Mouse (Mus musculus): ENCODE measurements at regions not wholly inside any gene's neighbourhood (a gene's known extent, or its start where the extent isn't known, plus 50 kb on each side); places are given as distances from the start of the nearest gene placed in this dataset.
A peak's percentile ranks its signal among the peaks of the same experiment; 100 is the strongest.
"Not testable (repeated sequence)": the region's sequence is repeated elsewhere in the genome, so short reads cannot be mapped to it uniquely, and the experiment has no call there.

DNA sequence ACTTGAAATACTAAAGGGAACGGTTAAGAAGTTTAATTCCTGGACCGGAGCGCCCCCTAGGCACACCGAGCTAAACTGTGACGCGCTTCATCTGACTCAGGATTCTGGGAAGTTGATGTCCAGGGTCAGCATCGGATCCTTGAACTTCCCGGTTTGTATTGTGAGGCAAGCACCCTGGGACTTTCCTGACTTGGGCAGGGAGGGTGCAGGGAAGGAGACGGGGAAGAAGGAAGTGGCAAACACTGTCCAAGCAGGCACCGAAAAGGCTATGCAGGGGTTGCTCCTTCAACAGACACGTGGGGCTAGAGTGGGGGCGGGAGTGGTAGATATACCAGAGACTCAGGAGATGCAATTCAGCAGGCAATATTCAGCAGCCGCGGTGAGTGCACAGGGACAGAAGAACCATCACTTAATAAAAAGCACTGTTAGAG lies 132.7 kb upstream of the Teddm2 start:
- peak; percentile 65 for DNase-seq (ENCODE audit: low spot score)
- Histone ChIP-seq H3K27ac (peak overlapping the region; percentile 56; the same call in 1 of the 2 replicates), H3K4me3 (peak overlapping the region; percentile 33), H3K9me3 (no peaks in the 10 kb centered on the region), H3K36me3 (no peaks in the 10 kb centered on the region), H3K4me1 (replicated peaks) (peaks cover 20% of the 10 kb centered on the region), H3K27me3 (ENCODE audit: insufficient read depth, poor library complexity, severe bottlenecking) (no peaks in the 10 kb centered on the region)
- 20% methylated on average over 14 of the region's 14 CpGs for WGBS

DNA sequence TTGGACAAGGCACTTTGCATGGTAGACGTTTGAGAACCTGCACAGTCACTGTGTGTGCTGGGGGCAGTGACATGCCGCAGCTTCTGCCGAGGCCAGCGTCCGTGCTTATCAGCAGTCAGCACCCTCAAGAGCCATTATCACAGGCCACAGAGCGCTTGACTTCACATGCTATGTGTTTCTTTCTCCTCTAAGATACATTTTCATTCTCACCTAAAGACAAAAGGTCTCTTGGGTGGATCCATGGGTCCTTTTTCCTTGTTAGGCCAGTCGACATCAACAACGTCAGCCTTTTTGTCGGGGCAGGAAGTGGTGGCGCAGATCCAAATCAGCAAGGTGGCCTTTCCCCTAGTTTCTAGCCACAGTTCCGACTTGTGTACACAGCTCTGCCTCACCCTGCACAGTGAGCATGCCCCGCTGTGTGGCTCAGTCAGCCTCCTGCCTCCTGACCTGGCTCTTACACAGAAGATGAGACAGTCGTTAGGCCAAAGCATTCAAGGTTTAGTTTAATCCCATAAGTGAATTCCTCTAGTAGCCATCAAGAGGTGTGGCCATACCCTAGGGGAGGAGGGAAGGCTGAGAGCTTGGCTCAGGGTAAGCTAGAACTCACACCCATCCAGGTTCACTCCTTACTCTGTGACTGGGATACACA lies 134.1 kb upstream of the Teddm2 start:
- Histone ChIP-seq H3K9me3 (no peaks in the 10 kb centered on the region), H3K27me3 (ENCODE audit: insufficient read depth, poor library complexity, severe bottlenecking) (no peaks in the 10 kb centered on the region), H3K4me3 (no peak overlapping the region), H3K27ac (no peak overlapping the region), H3K36me3 (no peaks in the 10 kb centered on the region), H3K4me1 (replicated peaks) (peaks cover 20% of the 10 kb centered on the region)
- no peak for DNase-seq (ENCODE audit: low spot score)
- 83% methylated on average over 13 of the region's 13 CpGs for WGBS

DNA sequence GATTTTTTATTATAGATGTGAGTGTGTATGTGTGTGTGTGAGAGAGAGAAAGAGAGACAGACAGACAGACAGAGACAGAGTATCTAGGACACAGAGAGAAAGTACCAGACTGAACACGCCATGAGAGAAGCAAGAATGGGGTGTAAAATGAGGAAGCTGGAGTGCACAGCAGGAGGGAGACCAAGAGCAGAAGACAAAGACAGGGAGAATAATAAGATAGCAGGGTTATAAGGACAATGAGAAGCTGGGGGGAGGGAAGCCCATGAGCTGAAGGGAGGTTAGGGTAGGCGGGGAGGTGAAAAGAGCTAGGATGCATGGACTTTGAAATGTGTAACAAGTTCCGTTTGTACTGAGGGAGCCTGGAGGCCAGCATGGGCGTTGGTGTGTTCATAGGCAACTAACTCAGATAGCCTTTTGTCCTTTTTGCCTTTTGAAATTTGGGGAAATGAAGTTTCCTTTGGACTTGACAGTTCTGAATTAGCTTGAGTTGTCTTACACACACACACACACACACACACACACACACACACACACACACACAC lies 136.8 kb upstream of the Teddm2 start:
- no peak for DNase-seq (ENCODE audit: low spot score)
- Histone ChIP-seq H3K36me3 (no peaks in the 10 kb centered on the region), H3K27me3 (ENCODE audit: insufficient read depth, poor library complexity, severe bottlenecking) (no peaks in the 10 kb centered on the region), H3K4me3 (no peak overlapping the region), H3K27ac (peak overlapping the region; percentile 53; the same call in 1 of the 2 replicates), H3K4me1 (replicated peaks) (peaks cover 14% of the 10 kb centered on the region), H3K9me3 (no peaks in the 10 kb centered on the region)
- WGBS = 33% methylated on average over 4 of the region's 4 CpGs

DNA sequence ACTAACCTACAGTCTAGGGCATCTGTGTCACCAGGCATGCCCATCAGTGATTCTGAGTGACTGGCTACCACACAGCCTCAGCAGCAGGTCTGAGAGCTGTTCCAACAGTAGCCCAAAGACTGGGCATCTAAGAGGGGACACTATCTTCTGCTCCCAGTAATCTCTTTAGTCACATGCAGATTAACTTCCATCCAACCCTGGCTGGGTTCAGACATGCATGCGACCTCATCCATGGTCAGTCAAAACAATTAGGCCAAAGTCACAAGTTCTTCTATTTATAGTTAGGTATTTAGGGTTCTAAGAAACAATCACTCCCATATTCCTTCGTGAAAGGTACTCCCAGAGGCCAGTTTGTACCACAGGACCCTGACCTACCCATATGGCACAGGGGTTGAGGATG lies 138.2 kb upstream of the Teddm2 start:
- H3K9me3 ChIP-seq = no peaks in the 10 kb centered on the region
- DNase-seq (ENCODE audit: low spot score) = no peak
- peaks cover 8% of the 10 kb centered on the region for H3K4me1 ChIP-seq (replicated peaks)
- H3K27me3 ChIP-seq (ENCODE audit: insufficient read depth, poor library complexity, severe bottlenecking) = no peaks in the 10 kb centered on the region
- 75% methylated on average over 2 of the region's 2 CpGs for WGBS
- H3K4me3 ChIP-seq = no peak overlapping the region
- no peaks in the 10 kb centered on the region for H3K36me3 ChIP-seq
- H3K27ac ChIP-seq = no peak overlapping the region

DNA sequence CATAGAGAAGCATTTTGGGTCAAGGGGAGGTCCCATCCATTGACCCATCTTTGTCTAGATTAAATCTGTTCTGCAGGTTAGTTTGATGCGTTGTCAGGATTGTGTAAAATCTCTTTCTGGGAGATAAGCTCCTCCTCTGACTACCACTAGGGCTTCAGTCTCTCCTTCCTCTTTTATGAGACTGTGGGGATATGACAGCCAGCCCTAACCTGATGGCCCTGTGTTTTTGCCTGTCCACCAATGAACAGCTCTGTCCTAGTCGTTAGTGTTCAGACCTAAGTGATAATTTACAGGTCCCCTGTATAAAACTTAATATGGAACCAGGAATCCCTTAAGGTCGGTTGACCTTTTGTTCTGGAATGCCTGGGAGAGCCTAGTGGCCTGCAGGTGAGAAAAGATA lies 140.9 kb upstream of the Teddm2 start:
- Histone ChIP-seq H3K27me3 (ENCODE audit: insufficient read depth, poor library complexity, severe bottlenecking) (no peaks in the 10 kb centered on the region), H3K9me3 (no peaks in the 10 kb centered on the region), H3K4me3 (no peak overlapping the region), H3K36me3 (no peaks in the 10 kb centered on the region), H3K27ac (no peak overlapping the region), H3K4me1 (replicated peaks) (peaks cover 8% of the 10 kb centered on the region)
- WGBS = 79% methylated on average over 3 of the region's 3 CpGs
- DNase-seq (ENCODE audit: low spot score) = no peak

DNA sequence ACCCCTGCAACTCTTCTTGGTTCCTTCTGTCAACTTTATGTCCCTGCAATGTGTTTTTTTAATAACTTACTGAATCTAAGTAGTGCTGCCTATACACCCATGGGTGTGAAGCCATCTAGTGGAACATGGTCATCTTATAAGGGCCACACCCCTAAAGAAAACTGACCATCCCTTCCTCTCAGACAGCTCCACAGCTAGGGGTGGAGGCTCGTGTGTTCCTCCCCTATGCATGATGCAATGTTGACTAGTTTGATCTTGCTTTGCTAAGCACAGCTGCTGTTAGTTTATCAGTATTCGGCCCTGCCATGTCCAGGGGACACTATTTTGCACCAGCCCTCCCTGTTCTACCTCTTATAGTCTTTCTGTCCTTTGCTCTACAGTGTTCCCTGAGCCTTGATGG lies 142.9 kb upstream of the Teddm2 start:
- Histone ChIP-seq H3K9me3 (no peaks in the 10 kb centered on the region), H3K27ac (no peak overlapping the region), H3K27me3 (ENCODE audit: insufficient read depth, poor library complexity, severe bottlenecking) (no peaks in the 10 kb centered on the region), H3K4me1 (replicated peaks) (no peaks in the 10 kb centered on the region), H3K36me3 (no peaks in the 10 kb centered on the region), H3K4me3 (no peak overlapping the region)
- no peak for DNase-seq (ENCODE audit: low spot score)
- WGBS = 71% methylated on average over 2 of the region's 2 CpGs

DNA sequence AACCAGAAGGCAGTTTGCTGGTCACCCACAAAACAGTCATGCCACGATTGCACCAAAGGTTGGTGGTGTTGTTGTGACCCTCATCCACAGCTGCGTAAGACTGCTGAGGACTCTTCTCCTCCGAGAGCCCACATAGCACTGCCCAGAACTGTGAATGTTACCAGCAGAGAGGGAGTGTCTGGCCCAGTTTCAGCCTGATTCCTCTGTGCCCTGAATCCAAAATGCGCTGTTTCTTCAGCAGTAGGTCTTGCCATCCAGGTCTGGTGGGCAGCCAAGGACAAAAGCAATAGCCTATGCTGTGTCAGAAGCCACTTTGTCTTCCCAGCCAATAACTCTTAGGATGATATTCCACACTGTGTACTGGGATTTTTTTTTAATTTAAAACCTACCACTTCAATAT lies 144.7 kb upstream of the Teddm2 start:
- Histone ChIP-seq H3K4me3 (no peak overlapping the region), H3K9me3 (no peaks in the 10 kb centered on the region), H3K4me1 (replicated peaks) (no peaks in the 10 kb centered on the region), H3K27ac (no peak overlapping the region), H3K36me3 (no peaks in the 10 kb centered on the region), H3K27me3 (ENCODE audit: insufficient read depth, poor library complexity, severe bottlenecking) (no peaks in the 10 kb centered on the region)
- DNase-seq (ENCODE audit: low spot score) = no peak
- WGBS = 85% methylated on average over 4 of the region's 4 CpGs

DNA sequence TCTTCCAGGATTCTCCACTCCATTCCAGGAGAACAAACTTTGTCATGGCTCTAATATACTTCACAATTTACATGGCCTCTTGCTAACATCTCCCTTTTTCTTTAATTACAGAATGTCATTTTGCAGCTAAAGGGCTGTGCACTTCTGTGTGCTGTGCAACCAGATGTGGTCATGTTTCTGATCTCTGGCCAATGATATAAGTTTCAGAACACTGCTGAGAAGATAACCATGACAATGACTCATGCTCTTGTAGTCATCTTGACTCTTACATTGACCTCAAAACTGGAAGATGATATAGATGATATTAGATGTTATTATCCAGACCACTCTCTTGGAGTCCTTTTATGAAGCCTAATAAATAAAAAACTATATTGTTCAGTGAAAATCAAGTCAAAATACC lies 145.9 kb upstream of the Teddm2 start:
- Histone ChIP-seq H3K27me3 (ENCODE audit: insufficient read depth, poor library complexity, severe bottlenecking) (no peaks in the 10 kb centered on the region), H3K36me3 (no peaks in the 10 kb centered on the region), H3K4me3 (no peak overlapping the region), H3K4me1 (replicated peaks) (no peaks in the 10 kb centered on the region), H3K27ac (no peak overlapping the region), H3K9me3 (no peaks in the 10 kb centered on the region)
- DNase-seq (ENCODE audit: low spot score) = no peak

DNA sequence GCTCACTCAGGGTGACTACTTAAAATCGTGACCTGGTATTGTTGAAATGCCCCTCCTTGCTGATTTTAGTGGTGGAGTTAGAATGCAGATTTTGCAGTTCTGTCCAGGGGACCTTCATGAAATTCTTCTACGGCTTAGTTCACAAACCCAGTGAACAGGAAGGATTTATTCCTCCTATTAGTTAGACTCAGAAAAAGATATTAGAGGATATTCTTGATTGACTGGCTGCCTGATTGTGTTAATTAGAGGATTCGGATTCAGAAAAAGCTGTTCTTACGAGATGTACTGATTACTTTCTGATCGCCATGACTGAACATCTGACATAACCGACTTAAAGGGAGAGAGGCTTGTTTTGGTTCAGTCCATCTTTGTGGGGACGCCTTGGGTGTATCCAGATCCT lies 147.3 kb upstream of the Zfp648 start:
- WGBS = 89% methylated on average over 7 of the region's 7 CpGs

DNA sequence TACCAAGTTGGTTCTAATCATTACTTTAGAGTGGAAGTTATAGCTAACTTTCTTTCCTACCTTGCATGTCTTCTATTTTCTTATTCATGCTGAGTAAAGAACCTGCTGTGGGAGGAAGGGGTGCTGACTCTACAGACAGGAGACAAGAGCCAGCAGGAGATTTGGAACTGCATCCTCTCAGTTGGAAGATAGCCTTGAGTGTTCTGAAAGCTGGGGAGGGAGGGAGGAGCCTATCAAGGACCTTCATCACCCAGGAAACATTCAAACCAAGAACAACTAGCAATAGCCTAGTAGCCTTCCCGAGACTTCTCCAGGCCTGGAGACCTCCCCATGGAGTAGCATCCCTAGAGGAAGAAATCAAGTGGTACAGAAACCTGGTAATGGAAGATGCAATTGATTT lies 146.1 kb upstream of the Zfp648 start:
- no peak overlapping the region for H3K4me3 ChIP-seq
- no peaks in the 10 kb centered on the region for H3K9me3 ChIP-seq
- 85% methylated on average over 1 of the region's 1 CpGs for WGBS
- no peaks in the 10 kb centered on the region for H3K27me3 ChIP-seq (ENCODE audit: insufficient read depth, poor library complexity, severe bottlenecking)
- H3K36me3 ChIP-seq = no peaks in the 10 kb centered on the region
- no peaks in the 10 kb centered on the region for H3K4me1 ChIP-seq (replicated peaks)
- no peak for DNase-seq (ENCODE audit: low spot score)
- H3K27ac ChIP-seq = no peak overlapping the region

More for the DNA sequence above, 147.3 kb upstream of the Zfp648 start:
- Histone ChIP-seq H3K9me3 (no peaks in the 10 kb centered on the region), H3K4me3 (no peak overlapping the region), H3K27ac (no peak overlapping the region), H3K36me3 (no peaks in the 10 kb centered on the region), H3K4me1 (replicated peaks) (no peaks in the 10 kb centered on the region), H3K27me3 (ENCODE audit: insufficient read depth, poor library complexity, severe bottlenecking) (no peaks in the 10 kb centered on the region)
- DNase-seq (ENCODE audit: low spot score) = no peak

DNA sequence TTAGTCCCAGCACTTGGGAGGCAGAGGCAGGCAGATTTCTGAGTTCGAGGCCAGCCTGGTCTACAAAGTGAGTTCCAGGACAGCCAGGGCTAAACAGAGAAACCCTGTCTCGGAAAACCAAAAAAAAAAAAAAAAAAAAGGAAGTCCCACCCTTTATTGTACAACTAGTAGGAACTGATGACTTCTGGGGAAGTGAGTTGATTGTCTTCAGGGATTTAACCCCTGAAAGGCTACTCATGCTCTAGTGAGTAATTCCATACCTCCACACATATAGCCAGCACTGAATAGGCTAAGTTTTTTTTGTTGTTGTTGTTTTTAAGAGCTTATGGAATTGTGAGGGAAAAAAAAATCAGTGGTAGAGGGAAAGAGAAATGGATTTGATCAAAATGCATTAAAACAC lies 139.6 kb upstream of the Zfp648 start:
- WGBS = 68% methylated on average over 2 of the region's 2 CpGs
- H3K9me3 ChIP-seq; H3K4me3 ChIP-seq; H3K4me1 ChIP-seq (replicated peaks); H3K27ac ChIP-seq; H3K36me3 ChIP-seq; DNase-seq (ENCODE audit: low spot score); H3K27me3 ChIP-seq (ENCODE audit: insufficient read depth, poor library complexity, severe bottlenecking): not testable (repeated sequence)

DNA sequence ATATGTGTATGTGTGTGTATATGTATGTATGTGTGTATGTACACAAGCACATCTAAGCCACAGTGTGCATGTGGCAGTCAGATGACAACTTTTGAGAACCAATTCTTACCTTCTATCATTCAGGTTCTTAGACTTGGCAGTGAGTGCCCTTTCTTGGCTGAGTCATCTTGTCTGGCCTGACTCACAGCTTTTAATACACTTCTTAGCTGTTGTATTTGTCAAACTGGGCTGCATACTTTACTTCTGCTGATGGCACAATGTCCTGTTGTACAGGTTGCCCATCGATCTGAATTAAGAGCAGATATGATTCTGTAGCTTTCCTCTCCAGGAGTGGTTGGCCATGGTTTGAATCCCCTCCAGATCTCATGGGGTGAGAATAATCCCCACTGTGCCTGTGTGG lies 139.1 kb upstream of the Zfp648 start:
- H3K27me3 ChIP-seq (ENCODE audit: insufficient read depth, poor library complexity, severe bottlenecking) = no peaks in the 10 kb centered on the region
- WGBS = 81% methylated on average over 1 of the region's 1 CpGs
- DNase-seq (ENCODE audit: low spot score) = no peak

DNA sequence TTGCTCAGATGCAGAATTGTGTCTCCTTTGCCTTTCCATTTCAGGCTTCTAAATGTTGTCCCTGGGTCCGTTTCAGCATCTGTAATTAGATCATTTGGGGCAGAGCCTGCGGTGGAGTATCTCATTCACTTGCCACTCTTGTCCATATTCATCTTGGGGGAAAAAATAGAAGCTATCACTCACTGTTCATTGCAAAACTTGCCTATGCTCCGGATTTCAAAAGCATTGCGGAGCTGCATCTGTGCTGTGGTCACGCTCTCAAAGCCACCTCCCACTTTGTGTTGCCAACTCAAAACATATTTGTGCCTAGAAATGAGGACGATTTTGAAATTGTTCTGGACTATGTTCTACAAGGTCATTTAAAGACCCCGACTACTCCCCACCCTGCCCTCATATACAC lies 138.3 kb upstream of the Zfp648 start:
- no peaks in the 10 kb centered on the region for H3K36me3 ChIP-seq
- DNase-seq (ENCODE audit: low spot score) = no peak
- no peaks in the 10 kb centered on the region for H3K9me3 ChIP-seq
- H3K4me3 ChIP-seq = no peak overlapping the region
- no peak overlapping the region for H3K27ac ChIP-seq
- no peaks in the 10 kb centered on the region for H3K4me1 ChIP-seq (replicated peaks)
- H3K27me3 ChIP-seq (ENCODE audit: insufficient read depth, poor library complexity, severe bottlenecking) = no peaks in the 10 kb centered on the region
- WGBS = 88% methylated on average over 7 of the region's 7 CpGs

More for the DNA sequence above, 139.1 kb upstream of the Zfp648 start:
- no peak overlapping the region for H3K27ac ChIP-seq
- no peaks in the 10 kb centered on the region for H3K4me1 ChIP-seq (replicated peaks)
- H3K4me3 ChIP-seq = no peak overlapping the region
- H3K36me3 ChIP-seq = no peaks in the 10 kb centered on the region
- no peaks in the 10 kb centered on the region for H3K9me3 ChIP-seq

DNA sequence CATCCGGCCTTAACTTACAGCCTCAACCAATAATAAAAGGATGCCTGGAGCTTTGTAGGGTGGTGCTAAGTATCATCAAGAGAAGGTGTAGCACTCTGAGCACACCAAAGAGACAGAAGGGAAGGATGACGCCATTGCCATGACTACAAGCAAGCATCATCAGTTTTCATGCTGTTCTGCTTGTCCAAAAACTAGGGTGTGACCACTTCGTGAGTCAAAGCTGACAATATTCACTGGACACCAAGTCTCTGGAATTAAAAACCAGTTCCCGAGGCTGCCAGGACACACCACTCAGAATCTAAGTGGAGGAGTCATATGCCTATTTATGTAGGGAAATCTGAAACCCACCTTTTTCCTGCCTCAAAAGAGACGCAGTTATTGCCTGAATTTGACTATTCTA lies 136.4 kb upstream of the Zfp648 start:
- no peak overlapping the region for H3K27ac ChIP-seq
- no peaks in the 10 kb centered on the region for H3K36me3 ChIP-seq
- 88% methylated on average over 5 of the region's 5 CpGs for WGBS
- no peaks in the 10 kb centered on the region for H3K27me3 ChIP-seq (ENCODE audit: insufficient read depth, poor library complexity, severe bottlenecking)
- H3K4me3 ChIP-seq = no peak overlapping the region
- H3K4me1 ChIP-seq (replicated peaks) = no peaks in the 10 kb centered on the region
- no peaks in the 10 kb centered on the region for H3K9me3 ChIP-seq
- DNase-seq (ENCODE audit: low spot score) = no peak

Data from hindbrain, embryonic 10.5 days (tissue).